Mouse (Mus musculus) right cerebral cortex, adult 18-20 months (tissue): Measurements from ENCODE around the gene Tfb2m.

Experiments used
- DNase-seq: peaks from one replicate; pipeline ENCODE4 v3.0.0; 2022; ENCODE audit warnings: mixed read lengths

Gene Tfb2m

DNA sequence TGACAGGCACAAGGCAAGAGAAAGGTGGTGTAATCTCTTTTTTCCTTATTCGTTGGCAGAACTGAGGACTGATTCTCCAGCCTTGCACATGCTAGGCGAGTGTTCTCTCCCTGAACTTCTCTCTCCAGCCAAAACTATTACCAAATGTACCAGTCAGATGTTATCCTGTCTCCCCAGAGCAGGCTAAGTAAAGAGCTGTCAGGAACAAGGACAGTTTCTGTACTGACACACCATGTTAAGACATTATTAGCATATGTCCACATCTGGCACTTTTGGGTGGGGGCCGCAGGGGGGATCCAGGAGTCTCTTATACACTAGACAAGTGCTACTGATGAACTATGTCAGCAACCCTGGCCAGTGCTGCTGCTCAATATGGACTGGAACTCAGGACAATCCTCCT lies 10.9 kb upstream of the Tfb2m start:
- DNase-seq = no peak

DNA sequence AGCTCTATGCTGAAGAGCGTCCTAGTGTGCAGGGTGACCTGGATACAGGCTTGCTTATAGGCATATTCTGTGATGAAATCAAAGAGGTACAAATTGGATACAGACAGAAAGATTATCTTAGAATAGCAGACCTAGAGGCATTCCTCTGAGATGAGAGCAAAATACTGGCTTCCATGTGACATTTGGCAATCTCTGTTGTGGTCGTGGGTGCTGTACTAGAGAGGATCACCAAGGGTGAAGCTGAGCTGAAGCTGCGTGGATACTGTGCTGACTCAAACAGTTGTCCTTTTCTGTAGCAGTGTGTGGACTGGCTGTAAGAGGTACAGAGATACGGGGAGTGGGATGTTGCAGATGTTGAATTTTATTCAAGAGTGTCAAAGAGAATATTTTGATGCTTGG lies 7.9 kb upstream of the Tfb2m start:
- DNase-seq = no peak

DNA sequence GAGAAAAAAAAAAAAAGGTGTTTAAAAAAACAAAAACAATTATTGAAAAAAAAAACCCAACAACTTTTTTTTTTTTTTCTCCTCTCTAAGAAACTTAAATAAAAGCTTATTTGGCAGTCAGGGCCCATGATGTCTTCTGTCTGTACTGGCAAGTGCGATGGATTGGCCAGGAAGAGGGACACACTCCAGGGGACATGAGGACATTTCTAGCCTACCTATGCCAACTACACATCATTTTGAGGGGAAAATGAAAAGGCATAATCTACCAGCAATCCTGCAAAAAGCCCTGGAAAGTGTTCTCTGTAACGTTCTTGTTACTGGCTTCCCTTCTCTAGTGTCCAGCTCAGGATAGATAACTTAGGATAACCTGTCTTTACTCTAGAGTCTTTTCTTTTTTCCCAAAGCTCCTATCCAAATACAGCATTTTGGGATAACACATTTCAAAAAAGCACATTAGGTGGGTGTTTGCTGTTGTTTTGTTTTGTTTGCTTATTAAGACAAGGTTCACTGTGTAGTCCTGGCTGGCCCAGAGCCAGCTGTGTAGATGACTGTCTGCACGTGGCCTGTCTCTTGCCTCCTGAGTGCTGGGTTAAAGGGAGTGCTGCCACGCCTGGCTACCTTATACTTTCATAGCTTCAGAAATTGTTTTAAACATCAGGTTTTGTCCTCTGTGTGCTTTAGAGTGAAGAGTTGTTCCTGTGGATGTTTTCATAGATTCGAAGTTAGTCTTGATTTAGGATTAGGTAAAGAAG lies 7.3 kb upstream of the Tfb2m start:
- DNase-seq = no peak

DNA sequence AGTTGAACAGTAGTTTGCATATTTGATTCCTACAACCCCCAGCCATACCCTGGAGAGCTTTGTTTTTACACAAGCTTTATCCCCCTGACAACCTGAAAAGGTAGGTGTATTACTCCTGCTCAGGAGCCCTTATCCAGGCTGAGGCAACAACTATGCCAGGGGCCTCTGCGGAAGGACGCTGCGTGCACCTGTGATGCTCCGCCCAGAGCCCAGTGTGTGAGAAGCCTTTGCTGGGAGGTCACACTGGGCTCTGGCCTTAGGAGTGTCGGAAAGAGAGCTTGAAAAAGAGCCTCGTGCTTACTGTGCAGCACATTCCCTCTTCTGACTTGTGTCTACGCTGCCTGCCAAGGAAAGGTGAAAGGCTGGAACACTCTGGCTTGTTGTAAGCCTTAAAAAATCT lies 6.7 kb upstream of the Tfb2m start:
- no peak for DNase-seq

DNA sequence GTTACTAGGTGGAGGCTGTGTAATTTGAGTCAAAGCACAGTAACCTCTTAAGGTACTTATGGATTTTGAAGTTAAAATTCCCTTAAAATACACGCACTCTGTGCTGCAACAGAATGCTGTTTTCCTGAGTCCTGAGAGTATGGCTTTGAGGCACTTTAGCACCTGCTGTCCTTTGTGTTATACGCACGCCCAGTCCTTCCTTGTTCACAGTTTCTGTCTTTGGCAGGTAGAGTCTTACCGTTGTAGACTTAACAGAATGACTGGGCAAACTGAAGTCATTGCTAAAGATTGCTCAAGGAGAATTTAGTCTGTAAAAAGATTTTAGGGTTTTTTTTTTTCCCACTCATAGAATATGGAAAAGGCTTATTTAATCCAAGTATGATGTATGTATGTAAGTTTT lies 5.9 kb upstream of the Tfb2m start:
- DNase-seq = no peak

DNA sequence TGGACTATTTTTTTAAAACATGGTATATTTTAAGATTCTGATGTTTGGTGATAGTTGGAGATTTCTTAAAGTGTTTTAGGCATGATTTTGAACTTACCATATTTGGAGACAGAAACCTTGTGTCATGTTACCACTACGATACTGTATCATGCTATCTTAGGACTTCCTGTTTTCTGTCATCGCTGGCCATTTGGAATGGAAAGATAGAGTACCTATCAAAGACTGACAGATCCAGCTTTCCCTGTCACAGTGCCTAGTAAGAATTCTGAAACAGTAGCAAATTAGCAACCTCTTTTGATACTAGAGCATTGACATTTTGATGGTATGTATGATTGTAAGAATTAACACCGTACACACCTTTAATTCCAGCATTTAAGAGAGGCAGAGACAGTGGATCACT lies 5.3 kb upstream of the Tfb2m start:
- DNase-seq = no peak

DNA sequence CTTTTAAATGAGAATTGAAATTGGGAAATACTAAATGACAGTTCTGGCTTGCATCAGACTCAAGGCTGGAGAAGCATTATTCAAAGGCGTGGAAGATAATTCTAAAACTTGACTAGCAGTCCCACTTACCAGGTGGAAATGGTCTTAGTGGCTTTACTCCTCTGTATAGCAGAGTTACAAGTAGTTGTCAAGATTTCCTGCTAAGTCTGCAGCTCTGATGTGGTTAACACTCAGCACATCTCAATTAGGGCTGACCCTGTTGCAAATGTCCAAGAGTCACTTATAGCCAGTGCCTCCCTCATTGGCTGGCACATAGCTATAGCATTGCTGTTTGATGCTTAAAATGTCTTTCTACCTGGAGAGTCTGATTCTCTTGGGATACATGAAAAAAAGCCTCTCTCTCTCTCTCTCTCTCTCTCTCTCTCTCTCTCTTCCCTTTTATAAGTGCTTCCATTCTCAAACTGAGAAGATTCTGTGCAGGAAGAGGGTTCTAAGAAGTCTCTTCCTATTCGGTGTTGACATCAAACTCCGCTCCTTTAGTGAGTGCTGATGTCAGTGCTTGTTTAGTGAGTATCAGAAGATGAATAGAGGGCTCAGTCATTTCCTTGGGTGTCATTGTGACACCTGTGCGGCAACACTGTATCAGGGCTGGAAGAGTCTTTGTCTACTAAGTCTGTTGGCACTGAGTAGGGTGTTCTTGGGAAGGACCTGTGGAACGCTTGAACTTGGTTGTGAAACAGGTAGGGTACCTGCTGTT lies 3.1 kb upstream of the Tfb2m start:
- DNase-seq = no peak

DNA sequence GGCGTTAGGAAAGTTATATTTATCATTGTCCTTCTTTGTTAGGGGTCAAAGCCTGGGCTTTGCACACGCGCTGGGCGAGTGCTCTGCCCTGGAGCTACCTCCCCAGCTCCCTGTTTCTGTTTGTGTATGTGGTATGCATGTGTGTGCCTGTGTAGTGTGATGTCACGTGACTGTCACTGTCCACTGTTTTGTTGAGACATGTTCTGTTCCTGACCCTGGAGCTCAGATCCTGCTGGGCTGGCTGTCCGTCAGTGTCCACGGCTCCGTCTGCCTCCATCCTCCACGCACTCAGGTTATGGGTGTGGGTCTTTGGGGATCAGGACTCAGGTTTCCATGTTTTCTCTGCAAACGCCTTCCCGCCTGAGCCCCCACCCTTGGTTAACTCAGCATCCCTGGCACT lies 2.2 kb upstream of the Tfb2m start:
- DNase-seq = no peak

DNA sequence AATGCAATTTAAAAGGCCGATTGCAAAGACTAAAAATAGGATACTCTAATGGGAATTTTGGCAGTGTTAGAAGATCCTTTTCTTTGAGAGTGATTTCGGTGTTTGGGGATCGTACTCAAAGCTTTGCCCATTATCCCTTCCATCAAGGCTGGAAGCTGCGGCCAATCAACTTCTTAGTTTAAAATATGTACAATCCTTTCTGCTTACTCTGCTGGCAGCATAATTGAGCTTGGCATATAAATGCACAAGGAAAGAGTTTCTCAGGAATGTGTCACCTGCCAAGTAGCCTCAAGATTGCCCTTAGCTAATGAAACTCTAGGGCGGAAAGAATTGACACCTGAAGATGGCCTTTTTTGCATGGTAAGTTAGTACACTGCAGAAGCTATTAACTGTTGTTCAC lies 1.1 kb upstream of the Tfb2m start:
- DNase-seq = no peak

DNA sequence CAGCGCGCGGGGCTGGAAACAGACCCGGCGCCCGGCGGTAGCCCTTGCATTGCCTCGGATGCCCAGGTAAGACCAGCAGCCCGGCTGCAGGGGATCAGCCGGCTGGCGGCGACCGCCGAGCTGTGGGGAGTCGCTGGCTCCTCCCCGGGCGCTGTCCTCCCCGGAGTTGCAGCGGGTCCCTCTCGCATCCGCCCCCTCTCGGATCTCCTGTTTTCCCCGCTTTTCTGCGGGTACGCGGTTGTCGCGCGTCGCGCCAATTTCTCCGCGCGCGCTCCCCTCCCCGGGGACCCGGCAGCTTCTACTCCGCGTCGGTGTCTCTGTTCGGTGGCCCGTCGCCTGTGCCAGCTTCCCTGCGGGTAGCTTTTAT lies 467 bp upstream of the Tfb2m start:
- DNase-seq = no peak

DNA sequence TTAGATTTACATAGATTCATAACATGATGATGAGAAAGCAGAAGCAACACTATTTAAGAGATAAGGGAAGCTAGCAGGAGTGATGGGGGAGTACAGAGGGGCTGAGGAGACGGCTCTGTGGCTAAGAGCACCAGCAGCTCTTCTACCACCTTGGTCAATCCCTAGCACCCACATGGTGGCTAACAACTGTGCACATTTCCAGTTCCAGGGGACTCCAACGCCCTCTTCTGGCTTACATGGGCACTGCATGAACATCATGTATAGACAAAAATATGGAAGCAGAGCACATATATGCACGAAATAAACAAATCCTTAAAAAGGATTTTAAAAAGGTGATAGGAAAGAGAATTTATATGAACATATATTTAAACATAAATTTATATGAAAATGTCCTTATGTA lies 4.6 kb downstream of the Tfb2m start:
- DNase-seq = no peak

DNA sequence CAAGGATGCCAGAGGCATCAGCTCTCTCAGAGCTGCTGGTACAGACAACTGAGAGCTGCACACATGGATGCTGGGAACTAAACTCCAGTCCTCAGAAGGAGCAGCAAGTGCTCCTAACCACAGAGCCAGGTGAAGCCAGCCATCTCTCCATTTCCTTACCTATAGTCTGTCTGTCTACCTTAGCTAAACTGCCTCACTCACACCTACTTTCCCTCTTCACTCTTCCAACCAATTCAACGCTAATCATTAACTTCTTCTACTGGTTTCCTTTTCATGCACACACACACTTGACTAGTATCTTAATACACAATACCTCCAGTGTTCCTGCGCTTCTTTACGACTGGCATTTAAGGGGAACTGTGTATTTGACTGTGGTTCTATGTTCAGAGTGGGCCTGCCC lies 6.2 kb downstream of the Tfb2m start:
- DNase-seq = no peak

DNA sequence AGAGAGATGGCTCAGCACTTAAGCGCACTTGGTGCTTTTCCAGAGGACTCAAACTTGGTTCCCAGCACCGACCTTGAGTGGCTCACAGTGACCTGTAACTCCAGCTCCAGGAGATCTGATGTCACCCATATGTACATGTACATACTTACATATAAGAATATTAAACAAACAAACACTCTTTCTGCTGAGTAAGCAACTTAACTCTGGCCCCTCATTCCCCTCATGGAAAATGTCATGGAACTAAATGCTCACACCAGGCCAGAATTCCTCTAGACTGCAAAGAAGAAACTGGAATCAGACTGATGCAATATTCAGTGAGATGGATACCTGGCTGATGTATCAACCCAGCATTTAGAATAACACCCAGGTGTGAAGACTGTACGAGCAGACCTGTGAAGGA lies 7.0 kb downstream of the Tfb2m start:
- DNase-seq = no peak

DNA sequence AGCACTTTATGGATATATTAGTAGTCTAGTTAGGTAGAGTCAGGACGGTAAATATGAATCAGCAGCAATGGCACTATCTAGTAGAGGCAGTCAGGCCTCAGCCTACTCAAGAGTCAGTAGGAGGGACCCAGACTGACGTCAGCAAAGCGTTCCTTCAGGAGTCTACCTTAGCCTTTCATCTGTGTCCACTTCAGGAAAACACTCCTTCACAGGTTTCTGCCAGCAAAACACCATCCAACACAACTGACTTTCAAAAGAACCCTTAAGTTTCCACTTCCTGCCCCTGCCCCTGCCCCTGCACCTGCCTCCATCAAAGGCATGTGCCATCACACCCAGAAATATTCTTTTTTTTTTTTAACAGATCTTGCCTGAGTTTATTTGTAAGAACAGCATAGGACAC lies 26.2 kb downstream of the Tfb2m start:
- no peak for DNase-seq

DNA sequence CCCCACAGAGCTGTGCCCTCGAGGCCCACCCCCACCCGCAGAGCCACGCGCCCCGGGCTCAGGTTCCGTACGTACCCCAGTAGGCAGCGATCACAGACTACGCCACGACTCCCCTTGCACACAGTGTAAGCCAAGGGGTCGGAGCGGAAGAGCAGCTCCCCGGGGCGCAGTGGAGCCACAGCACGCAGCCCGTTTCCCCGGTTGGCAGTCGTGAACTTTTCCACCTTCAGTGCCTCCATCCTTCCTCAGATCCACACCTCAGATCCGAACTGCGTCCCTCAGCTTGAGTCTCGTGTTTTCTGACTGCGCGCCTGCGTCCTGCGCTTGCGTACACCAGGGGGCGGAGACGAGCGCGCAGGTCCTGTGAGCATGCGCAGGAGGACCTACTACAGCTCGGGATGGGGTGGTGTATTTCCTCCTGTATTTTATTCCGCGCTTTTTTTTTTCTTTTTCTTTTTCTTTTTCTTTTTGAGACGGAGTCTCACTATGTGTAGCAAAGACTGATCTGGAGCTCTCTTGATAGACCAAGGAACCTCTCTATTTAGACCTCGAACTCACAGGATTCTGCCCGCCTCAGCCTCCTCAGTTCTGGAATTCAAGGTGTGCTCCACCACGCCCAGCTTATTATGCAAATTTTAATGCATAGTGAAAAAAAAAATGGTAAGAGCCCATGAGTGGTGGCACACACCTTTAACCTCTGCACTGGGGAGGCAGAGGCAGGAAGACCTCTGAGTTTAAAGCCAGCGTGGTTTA lies 28.2 kb downstream of the Tfb2m start, which contains the start of gene Smyd3:
TSS of gene Smyd3 (minus strand) at position 329 of the 753 bp plus-strand sequence.
- peak; percentile 89 for DNase-seq

DNA sequence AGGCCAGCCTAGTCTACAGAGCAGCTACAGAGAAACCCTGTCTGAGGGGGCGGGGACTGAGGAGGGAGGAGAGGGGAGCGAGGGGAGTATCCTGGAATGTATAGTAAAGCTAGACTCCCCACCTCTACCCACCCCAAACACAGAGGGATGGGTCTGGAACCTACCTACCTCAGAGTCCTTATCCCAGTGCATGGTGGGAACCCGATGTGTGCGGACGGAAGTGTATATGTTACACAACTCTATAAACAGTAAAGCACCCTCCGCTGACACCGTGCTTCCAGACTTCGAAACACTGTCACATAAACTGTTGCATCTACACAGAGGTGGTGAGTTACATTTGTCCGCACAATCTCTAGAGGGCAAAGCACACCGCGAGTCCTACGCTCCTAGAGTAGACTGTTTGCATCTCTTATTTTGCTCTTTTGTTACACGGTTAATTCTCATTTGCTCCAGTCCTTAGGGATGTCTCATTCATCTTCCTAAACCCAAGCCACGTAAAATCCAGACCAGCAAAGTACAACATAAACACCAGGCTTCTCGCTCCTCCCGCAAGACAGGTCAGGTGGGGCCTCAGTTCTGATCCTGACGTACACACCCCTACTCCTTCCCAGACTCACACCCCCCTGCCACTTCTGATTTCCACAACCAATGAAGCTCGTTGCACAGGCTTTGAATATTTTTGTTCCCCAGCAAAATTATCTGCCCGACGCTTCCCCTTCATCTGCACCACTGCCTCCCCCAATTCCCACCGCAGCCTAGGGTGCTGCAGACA lies 28.9 kb downstream of the Tfb2m start:
- DNase-seq = no peak

DNA sequence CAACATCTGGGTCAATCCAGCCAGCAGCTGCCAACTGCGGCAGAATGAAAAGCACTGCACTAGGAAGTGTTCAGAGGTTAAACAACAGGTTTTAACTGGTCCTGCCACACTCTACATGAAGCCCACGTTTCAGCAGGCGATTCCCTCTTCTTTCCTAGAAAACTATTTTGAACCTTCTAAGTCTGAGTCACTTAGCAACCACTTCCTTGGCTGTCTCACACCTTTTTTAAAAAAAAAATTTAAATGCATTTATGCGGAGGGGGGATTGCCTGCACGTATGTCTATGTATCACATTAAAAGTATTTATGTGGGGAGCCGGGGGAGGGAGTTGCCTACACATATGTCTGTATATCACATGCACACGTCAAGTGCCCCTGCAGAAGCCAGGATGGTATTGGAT lies 34.2 kb downstream of the Tfb2m start:
- peak; percentile 39 for DNase-seq

DNA sequence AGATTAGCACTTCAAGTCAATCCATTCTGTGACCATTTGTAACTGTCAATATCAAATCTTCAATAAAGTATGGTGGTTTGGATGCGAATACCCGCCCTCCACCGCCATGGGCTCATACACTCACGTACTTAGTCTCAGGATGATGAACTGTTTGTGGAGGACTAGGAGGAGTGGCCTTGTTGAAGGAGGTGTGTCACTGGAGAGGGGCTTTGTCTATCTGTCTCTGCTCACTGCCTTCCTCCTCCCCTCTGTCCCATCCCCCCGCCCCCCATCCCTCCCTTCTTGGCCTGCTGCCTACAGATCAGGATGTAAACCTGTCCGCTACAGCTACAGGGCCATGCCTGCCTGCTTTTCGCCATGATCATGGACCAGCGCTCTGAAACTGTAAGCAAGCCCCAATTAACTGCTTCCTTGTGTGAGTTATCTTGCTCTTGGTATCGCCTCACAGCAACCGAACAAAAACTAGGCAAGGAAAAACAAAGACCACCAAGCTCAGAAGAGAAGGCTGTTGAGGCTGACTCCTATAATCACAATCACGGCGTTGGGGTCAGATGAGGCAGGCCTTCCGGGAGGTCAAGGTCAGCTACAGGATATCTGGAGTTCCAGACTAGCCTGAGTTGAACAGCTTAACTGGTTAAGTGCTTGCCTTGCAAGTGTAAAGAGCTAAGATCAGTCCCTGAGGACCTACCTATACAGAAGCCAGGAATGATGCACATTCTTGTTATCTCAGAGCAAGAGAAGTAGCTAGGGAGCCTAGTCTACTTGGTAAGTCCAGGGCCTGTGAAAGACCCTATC lies 35.3 kb downstream of the Tfb2m start:
- DNase-seq = no peak

DNA sequence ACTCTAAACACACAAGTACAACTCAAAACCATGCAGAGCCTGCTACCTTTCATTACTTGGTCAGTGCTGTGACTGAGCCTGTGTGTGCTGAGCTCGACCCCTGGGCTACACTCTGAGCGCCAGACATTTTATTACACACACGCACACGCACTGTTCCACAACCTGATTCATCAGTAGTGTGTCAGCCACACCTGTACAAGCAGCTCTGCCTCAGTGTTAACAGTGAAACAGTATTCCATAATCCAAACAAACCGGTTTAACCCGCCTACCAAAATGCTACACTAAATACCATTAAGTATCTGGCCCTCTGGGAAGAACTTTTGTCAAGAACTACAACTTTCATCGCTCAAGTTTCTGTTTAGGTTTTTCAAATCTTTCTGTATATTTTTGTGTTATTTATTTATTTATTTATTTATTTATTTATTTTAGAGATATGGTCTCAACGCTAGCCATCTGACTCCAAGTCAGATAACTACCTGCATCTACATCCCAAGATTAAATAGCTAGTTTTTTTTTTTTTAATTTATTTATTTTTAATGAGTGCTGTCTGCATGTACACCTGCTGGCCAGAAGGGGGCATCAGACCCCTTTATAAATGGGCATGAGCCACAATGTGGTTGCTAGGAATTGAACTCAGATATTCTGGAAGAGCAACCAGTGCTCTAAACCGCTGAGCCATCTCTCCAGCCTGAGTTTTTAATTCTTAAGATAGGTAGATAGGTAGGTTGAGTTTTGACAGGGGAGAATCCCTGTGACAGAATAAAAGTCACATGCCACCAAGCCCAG lies 39.3 kb downstream of the Tfb2m start:
- peak; percentile 22 for DNase-seq

DNA sequence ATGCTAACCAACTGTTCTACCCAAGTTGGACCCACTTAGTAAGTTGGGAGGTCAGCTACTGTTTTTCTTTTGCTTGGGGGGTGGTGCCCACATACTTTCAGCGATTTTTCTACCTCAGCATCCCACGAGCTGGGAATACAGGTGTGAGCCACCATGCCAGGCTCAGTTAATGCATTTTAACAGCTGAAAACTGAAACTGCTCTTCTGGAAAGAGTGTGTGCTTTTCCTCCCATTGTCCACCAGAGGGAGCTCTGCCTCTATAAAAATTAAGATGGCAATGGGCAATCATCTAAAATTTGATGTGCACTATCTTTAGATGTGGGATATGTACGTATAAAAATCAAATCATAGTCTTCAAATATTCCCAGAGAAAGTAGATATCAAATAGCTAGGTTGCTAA lies 43.5 kb downstream of the Tfb2m start:
- DNase-seq = no peak

DNA sequence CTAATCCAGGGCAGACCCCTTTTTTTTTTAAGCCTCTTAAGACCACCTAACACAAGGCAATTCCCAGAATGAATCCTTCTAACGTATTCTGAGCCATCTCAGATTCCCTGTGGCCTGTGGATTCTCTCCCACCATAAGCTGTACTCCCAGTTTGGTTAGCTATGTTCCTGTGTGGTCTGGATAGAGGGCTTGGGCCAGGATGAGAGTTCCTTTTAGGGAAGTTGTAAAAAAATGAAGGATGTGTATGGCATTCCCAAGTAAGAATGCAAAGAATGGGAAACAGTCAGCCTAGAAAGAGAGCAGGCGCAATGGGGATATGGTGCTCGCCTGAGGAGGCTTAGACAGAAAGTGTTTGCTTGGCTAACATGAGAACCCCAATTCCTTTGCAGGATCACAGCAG lies 46.8 kb downstream of the Tfb2m start:
- no peak for DNase-seq
